Mouse (Mus musculus) heart, embryonic 11.5 days (tissue): ENCODE measurements at regions not wholly inside any gene's neighbourhood (a gene's known extent, or its start where the extent isn't known, plus 50 kb on each side); places are given as distances from the start of the nearest gene placed in this dataset.
A peak's percentile ranks its signal among the peaks of the same experiment; 100 is the strongest.

Source experiments
- ATAC-seq: fragments of 200-750 bp; cut with Nextera tagmentation; replicated peaks from 2 replicates; pipeline ENCODE4 v1.8.0; 2017; ENCODE audit warnings: moderate library complexity; ENCODE audit not compliant: insufficient number of reproducible peaks, low FRiP score, low TSS enrichment
- H3K27ac ChIP-seq: fragments of 300-500 bp; sonication (generic); 2 replicates; pipeline ENCODE4 v1.5.1; 2014; ENCODE audit warnings: mild to moderate bottlenecking, low read depth, low read length
- H3K27me3 ChIP-seq: fragments of 300-500 bp; sonication (generic); 2 replicates; pipeline ENCODE4 v1.6.1; 2014; ENCODE audit warnings: mild to moderate bottlenecking, low read length, mixed read lengths; ENCODE audit not compliant: control insufficient read depth, insufficient read depth
- H3K36me3 ChIP-seq: fragments of 300-500 bp; sonication (generic); 2 replicates; pipeline ENCODE4 v1.6.1; 2014; ENCODE audit warnings: mild to moderate bottlenecking, low read length, moderate library complexity, mixed read lengths; ENCODE audit not compliant: control insufficient read depth, insufficient read depth
- H3K4me1 ChIP-seq: fragments of 300-500 bp; sonication (generic); 2 replicates; pipeline ENCODE4 v1.6.1; 2014; ENCODE audit warnings: low read length; ENCODE audit not compliant: control insufficient read depth, insufficient read depth
- H3K4me2 ChIP-seq: fragments of 300-500 bp; sonication (generic); 2 replicates; pipeline ENCODE4 v1.6.1; 2014; ENCODE audit warnings: mild to moderate bottlenecking, moderate library complexity
- H3K4me3 ChIP-seq: fragments of 300-500 bp; sonication (generic); 2 replicates; pipeline ENCODE4 v1.5.1; 2014; ENCODE audit warnings: low read depth, low read length
- H3K9ac ChIP-seq: fragments of 300-500 bp; sonication (generic); 2 replicates; pipeline ENCODE4 v1.6.1; 2014; ENCODE audit warnings: mild to moderate bottlenecking, low read depth, low read length, moderate library complexity
- H3K9me3 ChIP-seq: fragments of 300-500 bp; sonication (generic); replicated peaks from 2 replicates; pipeline ENCODE4 v1.6.1; 2016; ENCODE audit warnings: low read length; ENCODE audit not compliant: control insufficient read depth
- WGBS: fragments of 180-500 bp; shearing (Covaris S2); extraction: QIAGEN DNeasy Blood & Tissue Kit; methylation state at CpG from one replicate; pipeline ENCODE4 v1.1.7; 2014; ENCODE audit not compliant: insufficient replicate concordance; 5-methylcytosine and 5-hydroxymethylcytosine counted together

GRCm38 (mm10) chr3:9200156-9200555, 409.7 kb downstream of the Zfp704 start:
- H3K27ac ChIP-seq: no peak overlapping the region
- 0 out of 2 replicates have a peak, but pooled peaks cover 2% of the 10 kb centered on the region for H3K4me1 ChIP-seq
- whole genome bisulfite sequencing: 64% methylated on average over 5 of the region's 5 CpGs
- H3K4me3 ChIP-seq: no peak overlapping the region
- H3K9me3 ChIP-seq: no peaks in the 10 kb centered on the region
- no peak overlapping the region for H3K4me2 ChIP-seq
- no peak for ATAC-seq
- no peaks in the 10 kb centered on the region for H3K27me3 ChIP-seq
- no peaks in the 10 kb centered on the region for H3K36me3 ChIP-seq
- H3K9ac ChIP-seq: no peak overlapping the region

GRCm38 (mm10) chr3:9198652-9199332, 411.1 kb downstream of the Zfp704 start:
- Histone ChIP-seq H3K4me3 (no peak overlapping the region), H3K27me3 (no peaks in the 10 kb centered on the region), H3K27ac (no peak overlapping the region), H3K36me3 (no peaks in the 10 kb centered on the region), H3K4me2 (no peak overlapping the region), H3K9me3 (no peaks in the 10 kb centered on the region), H3K4me1 (0 out of 2 replicates have a peak, but pooled peaks cover 2% of the 10 kb centered on the region), H3K9ac (no peak overlapping the region)
- WGBS: 75% methylated on average over 9 of the region's 9 CpGs
- no peak for ATAC-seq

- 74% methylated on average over 8 of the region's 8 CpGs for WGBS
- no peaks in the 10 kb centered on the region for H3K4me1 ChIP-seq
- no peak for ATAC-seq
- no peak overlapping the region for H3K4me3 ChIP-seq
- H3K27me3 ChIP-seq: no peaks in the 10 kb centered on the region
- H3K9me3 ChIP-seq: no peaks in the 10 kb centered on the region
- H3K4me2 ChIP-seq: no peak overlapping the region
- H3K36me3 ChIP-seq: no peaks in the 10 kb centered on the region
- no peak overlapping the region for H3K27ac ChIP-seq
- no peak overlapping the region for H3K9ac ChIP-seq
Observed at GRCm38 (mm10) chr3:9195781-9196180, 414.1 kb downstream of the Zfp704 start.

GRCm38 (mm10) chr3:9189366-9190287, 420.3 kb downstream of the Zfp704 start:
- Histone ChIP-seq H3K27me3 (no peaks in the 10 kb centered on the region), H3K36me3 (no peaks in the 10 kb centered on the region), H3K9me3 (no peaks in the 10 kb centered on the region), H3K4me3 (no peak overlapping the region), H3K4me1 (no peaks in the 10 kb centered on the region; the same call in 1 of the 2 replicates), H3K9ac (0 out of 2 replicates have a peak overlapping the region, but pooled peaks have one; percentile 28), H3K4me2 (no peak overlapping the region), H3K27ac (no peak overlapping the region)
- no peak for ATAC-seq
- 75% methylated on average over 15 of the region's 15 CpGs for WGBS

GRCm38 (mm10) chr3:9186364-9187120, 423.3 kb downstream of the Zfp704 start:
- WGBS: 73% methylated on average over 6 of the region's 6 CpGs
- H3K9ac ChIP-seq: no peak overlapping the region
- H3K27ac ChIP-seq: no peak overlapping the region
- H3K4me2 ChIP-seq: no peak overlapping the region
- no peak overlapping the region for H3K4me3 ChIP-seq
- no peaks in the 10 kb centered on the region for H3K27me3 ChIP-seq
- H3K36me3 ChIP-seq: no peaks in the 10 kb centered on the region
- H3K9me3 ChIP-seq: no peaks in the 10 kb centered on the region
- no peaks in the 10 kb centered on the region; the same call in 1 of the 2 replicates for H3K4me1 ChIP-seq
- no peak for ATAC-seq

GRCm38 (mm10) chr3:9181576-9181975, 428.3 kb downstream of the Zfp704 start:
- Histone ChIP-seq H3K4me2 (no peak overlapping the region), H3K9ac (no peak overlapping the region), H3K9me3 (no peaks in the 10 kb centered on the region), H3K27ac (no peak overlapping the region), H3K4me1 (no peaks in the 10 kb centered on the region), H3K4me3 (no peak overlapping the region), H3K27me3 (no peaks in the 10 kb centered on the region), H3K36me3 (no peaks in the 10 kb centered on the region)
- no peak for ATAC-seq
- WGBS: 78% methylated on average over 11 of the region's 11 CpGs

- Histone ChIP-seq H3K27ac (no peak overlapping the region), H3K9me3 (no peaks in the 10 kb centered on the region), H3K9ac (no peak overlapping the region), H3K4me2 (no peak overlapping the region), H3K4me1 (no peaks in the 10 kb centered on the region), H3K27me3 (no peaks in the 10 kb centered on the region), H3K4me3 (no peak overlapping the region), H3K36me3 (no peaks in the 10 kb centered on the region)
- no peak for ATAC-seq
- WGBS: 54% methylated on average over 6 of the region's 6 CpGs
Observed at GRCm38 (mm10) chr3:9179641-9180040, 430.2 kb downstream of the Zfp704 start.

GRCm38 (mm10) chr3:9174517-9174832, 435.4 kb downstream of the Zfp704 start:
- no peaks in the 10 kb centered on the region for H3K27me3 ChIP-seq
- H3K36me3 ChIP-seq: no peaks in the 10 kb centered on the region
- H3K4me2 ChIP-seq: no peak overlapping the region
- no peak overlapping the region for H3K4me3 ChIP-seq
- 55% methylated on average over 2 of the region's 2 CpGs for WGBS
- no peak overlapping the region for H3K27ac ChIP-seq
- no peak overlapping the region for H3K9ac ChIP-seq
- H3K9me3 ChIP-seq: no peaks in the 10 kb centered on the region
- ATAC-seq: no peak
- H3K4me1 ChIP-seq: peaks cover 9% of the 10 kb centered on the region; the same call in 1 of the 2 replicates
